Mouse (Mus musculus): Measurements from ENCODE around the gene Sdc1. TPM values are rescaled to one million over a fixed set of nuclear protein-coding genes. Genes with fewer than 3 reads are reported as not detected.
A peak's percentile ranks its signal among the peaks of the same experiment; 100 is the strongest.

Sdc1 gene
- polyA plus RNA-seq, 1 experiment from 2014 or later: 116 TPM

DNA sequence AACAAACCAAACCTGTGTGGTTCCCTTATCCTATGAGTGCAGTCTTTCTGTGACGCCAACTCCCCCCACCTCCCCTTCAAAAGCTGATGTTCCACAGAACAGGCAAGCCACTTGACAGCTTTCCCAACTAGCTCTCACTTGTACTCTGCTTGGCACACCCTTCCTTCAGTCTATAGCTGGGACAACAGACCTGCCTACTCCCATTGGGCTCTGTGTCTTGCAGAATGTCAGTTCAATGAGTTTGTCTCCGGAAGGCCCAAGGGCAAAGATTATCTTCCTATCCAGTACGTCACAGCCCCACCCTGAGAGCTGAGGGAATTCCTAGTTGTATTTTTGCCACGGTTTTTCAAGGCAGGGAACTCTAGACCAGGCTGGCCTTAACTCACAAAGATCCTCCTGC lies 12.0 kb upstream of the Sdc1 start:
- ATAC-seq (no peak), DNase-seq (no peak)
- Histone ChIP-seq H3K27ac (ENCODE audit: low read depth) (no peak overlapping the region), H3K9me3 (ENCODE audit: low read length) (no peaks in the 10 kb centered on the region), H3K4me3 (ENCODE audit: low read depth, low read length) (no peak overlapping the region), H3K27me3 (ENCODE audit: insufficient read depth, low read length) (no peaks in the 10 kb centered on the region), H3K36me3 (replicated peaks; ENCODE audit: insufficient read depth, low read length) (0 out of 2 replicates have a peak, but pooled peaks cover 3% of the 10 kb centered on the region), H3K4me1 (ENCODE audit: insufficient read depth) (no peaks in the 10 kb centered on the region), H3K4me2 (ENCODE audit: low read depth, low read length) (no peak overlapping the region), H3K9ac (replicated peaks) (no peak overlapping the region)
- TF ChIP-seq CTCF (IDR thresholded peaks at IDR 0.05; ENCODE audit: low read depth) (no peak), EP300 (IDR thresholded peaks at IDR 0.05; ENCODE audit: low read depth) (no peak)
- 57% methylated on average over 4 of the region's 4 CpGs for WGBS (ENCODE audit: insufficient replicate concordance)

GRCm38 (mm10) chr12:8759779-8760178 lies 11.3 kb upstream of the Sdc1 start:
- ATAC-seq: no peak
- Histone ChIP-seq H3K36me3 (replicated peaks; ENCODE audit: insufficient read depth, low read length) (0 out of 2 replicates have a peak, but pooled peaks cover 3% of the 10 kb centered on the region), H3K4me2 (ENCODE audit: low read depth, low read length) (no peak overlapping the region), H3K27me3 (ENCODE audit: insufficient read depth, low read length) (no peaks in the 10 kb centered on the region), H3K9ac (replicated peaks) (no peak overlapping the region), H3K4me1 (ENCODE audit: insufficient read depth) (no peaks in the 10 kb centered on the region), H3K27ac (ENCODE audit: low read depth) (no peak overlapping the region), H3K4me3 (ENCODE audit: low read depth, low read length) (no peak overlapping the region), H3K9me3 (ENCODE audit: low read length) (no peaks in the 10 kb centered on the region)
- 82% methylated on average over 6 of the region's 6 CpGs for WGBS (ENCODE audit: insufficient replicate concordance)
- no peak for TF ChIP-seq EP300 (IDR thresholded peaks at IDR 0.05; ENCODE audit: low read depth)
- no peak for DNase-seq

- Histone ChIP-seq H3K4me3 (ENCODE audit: low read depth, low read length) (no peak overlapping the region), H3K4me1 (ENCODE audit: insufficient read depth) (no peaks in the 10 kb centered on the region), H3K27ac (ENCODE audit: low read depth) (no peak overlapping the region), H3K9me3 (ENCODE audit: low read length) (no peaks in the 10 kb centered on the region), H3K9ac (replicated peaks) (no peak overlapping the region), H3K36me3 (replicated peaks; ENCODE audit: insufficient read depth, low read length) (no peaks in the 10 kb centered on the region), H3K4me2 (ENCODE audit: low read depth, low read length) (no peak overlapping the region), H3K27me3 (ENCODE audit: insufficient read depth, low read length) (no peaks in the 10 kb centered on the region)
- TF ChIP-seq EP300 (IDR thresholded peaks at IDR 0.05; ENCODE audit: low read depth) (no peak), CTCF (IDR thresholded peaks at IDR 0.05; ENCODE audit: low read depth) (0 out of 2 replicates have a peak, but pooled peaks have one; percentile 8)
- ATAC-seq (no peak), DNase-seq (no peak)
- 78% methylated on average over 6 of the region's 6 CpGs for WGBS (ENCODE audit: insufficient replicate concordance)
Measured at GRCm38 (mm10) chr12:8760561-8760960, 10.6 kb upstream of the Sdc1 start.

DNA sequence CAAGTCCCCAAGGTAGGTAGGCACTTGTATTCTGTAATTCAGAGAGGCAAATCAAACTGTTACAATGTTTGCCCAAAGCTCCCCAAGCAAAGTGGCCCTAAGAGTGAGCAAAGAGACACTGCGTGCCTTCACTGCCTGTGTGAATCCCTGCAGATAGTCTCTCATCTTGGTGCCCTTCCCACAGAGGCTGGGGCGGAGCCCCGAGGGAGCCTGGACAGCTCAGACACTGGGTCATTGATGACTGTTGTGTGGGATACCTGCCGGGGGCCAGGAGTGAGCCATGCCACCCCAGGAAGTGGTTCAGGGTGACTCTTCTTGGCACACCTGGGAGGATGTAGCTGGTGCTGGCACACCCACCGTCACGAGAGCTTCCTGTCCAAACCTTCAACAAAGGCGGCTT lies 10.1 kb upstream of the Sdc1 start:
- Histone ChIP-seq H3K27me3 (ENCODE audit: insufficient read depth, low read length) (no peaks in the 10 kb centered on the region), H3K9me3 (ENCODE audit: low read length) (no peaks in the 10 kb centered on the region), H3K9ac (replicated peaks) (no peak overlapping the region), H3K27ac (ENCODE audit: low read depth) (no peak overlapping the region), H3K36me3 (replicated peaks; ENCODE audit: insufficient read depth, low read length) (no peaks in the 10 kb centered on the region), H3K4me2 (ENCODE audit: low read depth, low read length) (no peak overlapping the region), H3K4me1 (ENCODE audit: insufficient read depth) (no peaks in the 10 kb centered on the region), H3K4me3 (ENCODE audit: low read depth, low read length) (no peak overlapping the region)
- TF ChIP-seq CTCF (IDR thresholded peaks at IDR 0.05; ENCODE audit: low read depth) (no peak), EP300 (IDR thresholded peaks at IDR 0.05; ENCODE audit: low read depth) (no peak)
- DNase-seq (no peak), ATAC-seq (no peak)
- WGBS (ENCODE audit: insufficient replicate concordance): 69% methylated on average over 7 of the region's 7 CpGs

DNA sequence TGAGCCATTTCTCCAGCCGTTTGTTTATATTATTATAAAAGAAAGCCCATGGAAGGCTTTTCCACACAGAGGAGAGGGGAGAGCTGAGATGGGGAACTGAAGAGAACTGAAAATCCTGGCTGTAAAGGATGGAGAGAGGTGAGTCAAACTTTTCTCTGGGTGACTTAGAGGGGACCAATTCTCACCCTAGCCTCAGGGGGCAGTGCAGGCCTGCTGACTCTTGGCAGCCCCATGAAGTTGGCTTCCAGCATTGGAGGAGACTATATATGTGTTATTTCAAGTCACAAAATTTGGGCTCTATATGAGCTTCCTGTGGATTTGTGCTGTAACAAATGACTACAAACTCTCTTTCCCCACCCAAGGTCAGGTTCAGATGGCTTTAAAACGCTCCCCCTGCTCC lies 8.5 kb upstream of the Sdc1 start:
- Histone ChIP-seq H3K4me1 (ENCODE audit: insufficient read depth) (no peaks in the 10 kb centered on the region), H3K4me2 (ENCODE audit: low read depth, low read length) (no peak overlapping the region), H3K36me3 (replicated peaks; ENCODE audit: insufficient read depth, low read length) (no peaks in the 10 kb centered on the region), H3K9me3 (ENCODE audit: low read length) (no peaks in the 10 kb centered on the region), H3K4me3 (ENCODE audit: low read depth, low read length) (no peak overlapping the region), H3K27ac (ENCODE audit: low read depth) (no peak overlapping the region), H3K9ac (replicated peaks) (no peak overlapping the region), H3K27me3 (ENCODE audit: insufficient read depth, low read length) (no peaks in the 10 kb centered on the region)
- 63% methylated on average over 2 of the region's 2 CpGs for WGBS (ENCODE audit: insufficient replicate concordance)
- DNase-seq (peak; percentile 20), ATAC-seq (no peak)
- TF ChIP-seq EP300 (IDR thresholded peaks at IDR 0.05; ENCODE audit: low read depth) (no peak), CTCF (IDR thresholded peaks at IDR 0.05; ENCODE audit: low read depth) (peak; percentile 63)

DNA sequence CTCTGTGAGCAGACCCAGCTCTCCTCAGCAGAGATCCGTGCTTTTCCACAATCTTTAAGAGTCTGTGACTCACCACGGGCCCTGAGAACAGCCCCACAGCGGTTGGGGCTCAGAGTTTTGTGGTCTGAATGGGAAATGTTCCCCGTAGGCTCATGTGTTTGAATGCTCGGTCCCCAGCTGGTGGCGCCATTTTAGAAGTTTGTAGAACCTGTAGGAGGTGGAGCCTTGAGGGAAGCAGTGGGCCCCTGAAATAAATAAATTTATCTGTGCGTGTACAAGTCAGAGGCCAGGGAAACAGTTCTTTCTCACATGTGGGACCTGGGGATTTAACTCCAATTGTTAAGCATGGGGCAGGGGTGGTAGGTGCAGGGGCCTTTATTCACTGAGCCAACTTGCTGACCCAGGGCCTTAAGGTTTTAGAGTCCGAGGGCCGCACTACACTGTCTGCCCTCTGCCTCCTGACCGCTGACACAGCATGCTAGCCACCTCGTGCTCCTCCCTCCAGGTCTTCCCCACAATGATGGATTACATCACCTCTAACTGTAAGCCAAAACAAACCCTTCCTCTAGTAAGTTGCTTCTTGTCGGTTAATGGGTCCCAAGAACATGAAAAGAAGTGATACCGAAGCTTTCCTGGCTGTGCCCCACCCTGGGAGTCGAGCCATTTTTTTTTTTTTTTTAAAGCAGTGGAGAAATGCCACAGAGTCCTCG lies 6.7 kb upstream of the Sdc1 start:
- Histone ChIP-seq H3K9ac (replicated peaks) (no peak overlapping the region), H3K36me3 (replicated peaks; ENCODE audit: insufficient read depth, low read length) (no peaks in the 10 kb centered on the region), H3K4me2 (ENCODE audit: low read depth, low read length) (no peak overlapping the region), H3K27me3 (ENCODE audit: insufficient read depth, low read length) (no peaks in the 10 kb centered on the region), H3K4me1 (ENCODE audit: insufficient read depth) (no peaks in the 10 kb centered on the region), H3K4me3 (ENCODE audit: low read depth, low read length) (no peak overlapping the region), H3K27ac (ENCODE audit: low read depth) (no peak overlapping the region), H3K9me3 (ENCODE audit: low read length) (no peaks in the 10 kb centered on the region)
- TF ChIP-seq CTCF (IDR thresholded peaks at IDR 0.05; ENCODE audit: low read depth) (peak; percentile 2; the same call in 1 of the 2 replicates), EP300 (IDR thresholded peaks at IDR 0.05; ENCODE audit: low read depth) (no peak)
- DNase-seq (peak; percentile 14), ATAC-seq (peak; percentile 76)
- WGBS (ENCODE audit: insufficient replicate concordance): 62% methylated on average over 15 of the region's 15 CpGs

All from liver, postnatal 0 days (tissue).